Mouse (Mus musculus): Measurements from ENCODE around the gene Slc44a1.

Gene Slc44a1

GRCm38 (mm10) chr4:53440010-53440815 lies at the start of gene Slc44a1:
TSS of gene Slc44a1 (plus strand) at chr4:53440413.
- DNase-seq (ENCODE audit: low spot score), result no peak

- no peak for DNase-seq (ENCODE audit: low spot score)
Observed at GRCm38 (mm10) chr4:53395002-53395401, 45.2 kb upstream of the Slc44a1 start.

DNA sequence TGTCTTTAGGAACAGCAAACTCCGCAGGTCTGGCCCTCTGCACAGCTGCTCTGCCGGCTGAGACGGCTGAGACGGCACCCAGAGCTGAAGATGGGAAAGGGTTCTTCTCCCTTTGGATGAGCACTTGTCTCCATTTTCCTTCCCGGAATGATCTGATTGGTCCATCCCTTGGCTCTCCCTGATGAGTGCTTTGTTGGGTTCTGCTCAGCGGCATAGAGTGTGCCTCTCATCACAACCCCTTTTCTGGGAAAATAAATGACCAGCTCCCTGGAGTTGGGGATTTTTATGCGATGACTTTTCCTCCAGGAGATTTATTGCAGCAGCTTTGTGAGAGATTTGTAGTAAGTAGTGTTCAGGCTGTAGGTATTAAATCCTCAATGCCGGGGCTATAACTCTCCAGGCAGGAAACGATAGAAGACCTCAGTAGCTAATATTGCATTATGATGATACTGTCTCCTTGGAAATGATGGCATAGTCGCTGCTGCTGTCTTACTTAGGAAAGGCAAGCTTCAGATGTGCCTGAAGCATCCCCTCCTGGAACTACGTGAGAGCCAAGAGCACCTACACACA lies 43.5 kb upstream of the Slc44a1 start:
- no peak for DNase-seq (ENCODE audit: low spot score)

- DNase-seq (ENCODE audit: low spot score), result no peak
Observed at GRCm38 (mm10) chr4:53397280-53398117, 42.7 kb upstream of the Slc44a1 start.

- no peak for DNase-seq (ENCODE audit: low spot score)
Observed at GRCm38 (mm10) chr4:53398561-53398960, 41.7 kb upstream of the Slc44a1 start.

GRCm38 (mm10) chr4:53399428-53399827 lies 40.8 kb upstream of the Slc44a1 start:
- DNase-seq (ENCODE audit: low spot score), result no peak

DNA sequence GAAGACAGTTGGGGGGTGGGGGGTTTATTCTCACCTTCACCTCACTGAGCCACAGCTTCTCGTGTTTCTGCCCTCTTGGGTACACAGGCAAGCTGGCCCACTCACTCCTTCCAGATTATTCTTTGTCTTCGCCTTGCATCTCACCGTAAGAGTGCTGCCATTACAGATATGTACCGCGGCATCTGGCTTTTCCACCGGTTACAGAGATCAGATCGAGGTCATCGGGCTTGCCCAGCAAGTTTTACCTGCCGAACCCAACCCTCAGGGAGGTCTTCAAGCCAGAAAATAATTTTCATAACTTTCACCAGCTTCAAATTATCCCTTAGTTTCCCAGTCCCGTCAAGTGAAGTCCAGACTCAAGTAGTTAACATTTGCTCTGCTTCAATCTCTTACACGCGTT lies 36.8 kb upstream of the Slc44a1 start:
- DNase-seq (ENCODE audit: low spot score), result no peak

GRCm38 (mm10) chr4:53404431-53404925 lies 35.7 kb upstream of the Slc44a1 start:
- no peak for DNase-seq (ENCODE audit: low spot score)

- DNase-seq (ENCODE audit: low spot score), result no peak
Observed at GRCm38 (mm10) chr4:53406866-53407265, 33.3 kb upstream of the Slc44a1 start.

DNA sequence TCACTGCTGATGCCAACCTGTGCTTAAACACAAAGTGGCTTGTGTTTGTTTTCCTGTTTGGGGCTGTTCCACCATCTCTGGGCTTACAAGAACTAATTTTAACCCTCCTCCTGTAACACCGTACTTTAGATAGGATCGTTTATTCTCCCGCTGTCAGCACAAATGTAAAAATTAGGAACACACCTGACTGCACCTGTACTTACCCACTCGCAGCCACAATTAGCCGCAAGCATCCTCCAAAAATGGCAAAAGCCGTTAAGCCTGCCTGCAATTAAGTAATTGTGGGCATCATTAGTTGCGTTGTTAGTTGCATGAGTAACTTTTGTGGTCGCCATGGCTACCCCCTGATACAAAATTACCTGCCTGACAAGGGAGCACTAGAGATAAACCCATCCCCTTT lies 31.4 kb upstream of the Slc44a1 start:
- DNase-seq (ENCODE audit: low spot score), result no peak

GRCm38 (mm10) chr4:53409526-53410085 lies 30.6 kb upstream of the Slc44a1 start:
- no peak for DNase-seq (ENCODE audit: low spot score)

GRCm38 (mm10) chr4:53410752-53411151 lies 29.5 kb upstream of the Slc44a1 start:
- DNase-seq (ENCODE audit: low spot score), result no peak

DNA sequence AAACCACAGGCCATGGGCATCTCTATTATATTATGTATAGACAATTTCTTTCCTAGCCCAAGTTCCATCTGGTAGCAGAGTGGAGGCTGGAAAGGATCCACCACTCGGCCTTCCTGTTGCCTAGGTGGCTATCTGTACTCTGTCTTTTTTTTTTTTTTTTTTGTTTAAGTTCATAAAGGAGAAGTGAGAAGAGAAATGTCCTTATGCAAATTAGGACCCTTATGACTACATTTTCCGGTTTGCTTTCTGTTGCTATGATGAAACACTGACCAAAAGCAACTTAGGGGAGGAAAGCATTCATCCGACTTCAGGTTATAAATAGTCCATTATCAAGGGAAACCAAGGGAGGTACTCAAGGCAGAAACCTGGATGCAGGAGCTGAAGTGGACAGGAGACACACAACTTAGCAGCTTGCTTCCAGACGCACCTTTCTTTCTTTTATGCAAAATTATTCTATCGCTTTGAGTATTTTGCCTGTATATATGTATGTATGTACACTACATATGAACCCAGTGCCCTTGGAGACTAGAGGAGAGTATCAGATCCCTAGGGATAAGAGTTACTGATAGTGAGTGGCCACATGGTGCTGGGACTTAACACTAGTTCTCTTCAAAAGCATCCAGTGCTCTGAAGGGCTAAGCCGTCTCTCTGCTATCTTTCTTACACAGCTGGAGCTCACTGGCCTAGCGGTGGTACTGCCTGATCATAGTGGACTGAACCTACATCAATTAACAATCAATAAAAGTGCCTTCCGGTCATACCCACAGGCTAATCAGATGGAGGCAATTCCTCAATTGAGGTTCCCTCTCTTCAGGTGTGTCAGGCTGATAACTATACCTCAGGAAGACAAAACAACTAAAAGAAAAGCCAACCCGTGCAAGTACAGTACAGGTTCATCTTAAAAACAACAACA lies 28.0 kb upstream of the Slc44a1 start:
- DNase-seq (ENCODE audit: low spot score), result no peak

- DNase-seq (ENCODE audit: low spot score), result no peak
Observed at GRCm38 (mm10) chr4:53412991-53413390, 27.2 kb upstream of the Slc44a1 start.

DNA sequence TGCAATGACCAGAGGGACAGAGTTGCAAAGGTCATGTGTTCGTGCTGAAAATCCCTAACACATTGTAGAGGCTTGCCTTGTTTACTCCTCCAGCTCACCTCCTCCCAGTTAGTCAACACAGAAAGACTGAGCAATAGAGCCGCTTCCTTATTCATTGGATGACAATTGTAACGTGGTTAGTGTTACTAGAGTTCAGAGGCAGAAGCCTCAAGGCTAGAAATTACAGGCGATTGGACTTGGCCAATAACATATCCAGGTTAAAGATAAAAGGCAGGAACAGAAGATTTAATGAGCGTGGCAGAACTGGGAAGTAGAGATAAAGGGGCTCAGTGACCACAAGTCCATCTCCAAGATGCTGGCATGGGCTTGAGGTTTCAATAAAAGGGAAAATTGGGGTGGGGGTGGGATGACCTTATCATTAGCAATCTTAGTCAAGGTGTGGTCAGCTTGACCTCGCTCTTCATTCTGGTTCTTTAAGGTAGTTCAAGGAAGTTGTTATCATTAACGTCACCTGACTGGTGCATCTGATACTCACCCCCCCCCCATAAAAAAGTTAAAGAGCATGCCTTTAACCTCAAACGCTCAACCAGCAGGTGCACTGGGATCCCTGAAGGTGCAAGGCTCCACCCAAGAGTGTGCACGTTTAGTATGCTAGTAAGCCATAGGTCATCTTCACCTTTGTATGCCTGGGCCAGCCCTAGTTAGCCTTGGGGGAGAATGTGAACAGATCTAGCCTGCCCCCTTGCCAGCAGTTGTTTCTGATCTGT lies 26.0 kb upstream of the Slc44a1 start:
- DNase-seq (ENCODE audit: low spot score), result no peak

- DNase-seq (ENCODE audit: low spot score), result peak; percentile 32
Observed at GRCm38 (mm10) chr4:53415873-53416637, 24.2 kb upstream of the Slc44a1 start.

GRCm38 (mm10) chr4:53416928-53417327 lies 23.3 kb upstream of the Slc44a1 start:
- DNase-seq (ENCODE audit: low spot score), result no peak

DNA sequence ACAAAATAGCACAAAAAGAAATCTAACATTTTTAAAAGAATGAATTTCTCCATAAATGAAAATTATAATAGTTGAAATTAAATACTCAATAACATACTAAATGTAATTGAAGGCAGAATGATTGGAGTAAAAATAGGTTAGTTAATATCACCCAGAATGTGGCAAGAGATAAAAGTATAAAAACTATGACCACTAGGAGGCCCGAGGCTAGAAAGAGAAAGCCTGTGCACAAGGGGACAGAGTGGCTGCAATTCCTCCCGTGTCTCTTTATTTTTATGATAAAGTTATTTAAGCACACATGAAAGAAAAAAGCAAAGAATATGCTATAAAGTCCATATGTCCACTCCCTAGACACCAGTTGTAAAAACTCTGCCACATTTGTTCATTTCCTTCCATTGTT lies 17.4 kb upstream of the Slc44a1 start:
- DNase-seq (ENCODE audit: low spot score), result no peak

DNA sequence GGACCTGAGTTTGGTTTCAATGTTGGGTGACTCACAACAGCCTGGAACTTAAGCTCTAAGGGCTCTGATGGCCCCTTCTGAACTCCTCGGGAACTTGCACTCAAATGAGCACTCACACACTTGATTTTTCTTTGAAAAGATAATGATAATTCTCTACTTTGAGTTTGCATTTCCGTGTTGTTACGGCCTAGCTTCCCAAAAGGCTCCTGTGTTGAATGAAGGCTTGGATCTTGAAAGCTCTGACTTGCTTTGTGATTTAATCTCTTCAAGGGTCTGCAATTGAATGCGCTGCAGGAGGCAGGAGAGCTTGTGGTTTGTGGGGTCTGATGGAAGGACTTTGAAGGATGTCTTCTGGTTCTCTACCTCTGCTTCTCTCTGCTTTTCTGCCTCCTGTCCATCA lies 13.1 kb upstream of the Slc44a1 start:
- DNase-seq (ENCODE audit: low spot score), result no peak

DNA sequence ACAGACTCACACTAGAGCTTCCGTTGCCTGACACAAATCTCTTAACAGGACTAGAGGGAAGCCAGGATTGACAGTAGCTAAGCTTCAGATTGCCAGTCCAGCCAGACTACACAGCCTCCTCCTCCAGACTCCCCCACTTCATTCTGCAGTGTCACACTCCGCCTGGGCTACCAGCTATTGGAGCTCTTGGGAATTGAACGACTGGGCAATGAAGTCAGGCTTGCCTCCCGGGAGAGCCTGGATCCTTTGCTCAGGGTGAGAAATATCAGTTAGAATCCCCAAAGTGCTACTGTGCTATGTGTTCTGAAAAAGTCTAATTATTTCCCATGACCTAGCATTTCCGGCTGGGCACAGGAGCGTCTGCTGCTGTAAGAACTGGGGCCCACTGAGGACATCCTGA lies 9.7 kb upstream of the Slc44a1 start:
- DNase-seq (ENCODE audit: low spot score), result no peak

Measured in layer of hippocampus, adult 9-10 months (tissue).